Mouse (Mus musculus): ENCODE data around the gene Nxph1. TPM values are rescaled to one million over a fixed set of nuclear protein-coding genes. Genes with fewer than 3 reads are reported as not detected.

The Nxph1 gene
- total and polyA plus RNA-seq, 3 experiments: not detected

DNA sequence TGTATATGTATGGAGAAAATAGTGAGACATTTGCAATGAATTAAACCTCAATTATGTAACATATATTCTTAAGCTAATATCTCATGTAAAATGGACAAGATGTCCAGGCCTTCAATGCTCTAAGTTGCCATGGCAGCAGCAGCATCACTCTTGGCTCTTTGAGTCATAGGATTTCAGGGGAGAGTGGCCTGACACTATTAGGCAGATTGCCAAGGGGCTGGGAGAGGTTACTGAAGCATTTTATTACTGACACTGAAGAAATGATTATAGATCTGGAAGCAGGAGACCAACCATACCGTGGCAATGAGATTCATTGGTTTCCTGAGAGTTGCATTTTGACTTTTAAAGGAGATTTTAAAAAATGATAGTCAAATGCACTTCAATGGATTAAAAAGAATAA, 201.6 kb downstream of the Nxph1 start:
- Histone ChIP-seq H3K27ac (ENCODE audit: control insufficient read depth, low read depth, low read length) (no peak overlapping the region), H3K36me3 (ENCODE audit: control insufficient read depth in 1 of 2, insufficient read depth in 2 of 2, low read length in 2 of 2) (no peaks in the 10 kb centered on the region), H3K4me1 (ENCODE audit: control insufficient read depth in 1 of 2, insufficient read depth in 2 of 2, low read length in 2 of 2) (no peaks in the 10 kb centered on the region), H3K9me3 (replicated peaks; ENCODE audit: insufficient read depth, low read length) (no peaks in the 10 kb centered on the region), H3K9ac (ENCODE audit: control insufficient read depth, low read depth, low read length, poor library complexity, severe bottlenecking) (no peak overlapping the region), H3K4me3 (ENCODE audit: control insufficient read depth in 1 of 2, insufficient read depth in 1 of 2, low read depth in 2 of 2, low read length in 2 of 2) (no peak overlapping the region), H3K79me2 (ENCODE audit: control insufficient read depth, insufficient read depth, low read length, poor library complexity) (no peaks in the 10 kb centered on the region), H3K27me3 (ENCODE audit: control insufficient read depth in 1 of 2, insufficient read depth in 2 of 2, low read length in 2 of 2) (no peaks in the 10 kb centered on the region)
- TF ChIP-seq SMC3 (IDR thresholded peaks at IDR 0.05; ENCODE audit: low read depth, low read length) (no peak), MEF2A (IDR thresholded peaks at IDR 0.05; ENCODE audit: extremely low read depth, insufficient replicate concordance, low read depth, low read length, poor library complexity, severe bottlenecking) (no peak), MYB (IDR thresholded peaks at IDR 0.05; ENCODE audit: low read depth, low read length) (no peak), POLR2A (IDR thresholded peaks at IDR 0.05; ENCODE audit: control insufficient read depth in 1 of 2, insufficient read depth in 1 of 2, low read depth in 1 of 2, low read length in 2 of 2, poor library complexity in 1 of 2) (no peak), MAFK (IDR thresholded peaks at IDR 0.05; ENCODE audit: borderline replicate concordance, low read depth, low read length) (no peak), CHD1 (IDR thresholded peaks at IDR 0.05; ENCODE audit: low read depth, low read length) (no peak), TAL1 (IDR thresholded peaks at IDR 0.05; ENCODE audit: low read length) (no peak), UBTF (IDR thresholded peaks at IDR 0.05; ENCODE audit: borderline replicate concordance, insufficient read depth, low read depth, low read length) (no peak), ETS1 (IDR thresholded peaks at IDR 0.05; ENCODE audit: low read depth, low read length) (no peak), CHD2 (IDR thresholded peaks at IDR 0.05; ENCODE audit: low read length) (no peak)
- no peak for DNase-seq (ENCODE audit: low read depth, low spot score)

DNA sequence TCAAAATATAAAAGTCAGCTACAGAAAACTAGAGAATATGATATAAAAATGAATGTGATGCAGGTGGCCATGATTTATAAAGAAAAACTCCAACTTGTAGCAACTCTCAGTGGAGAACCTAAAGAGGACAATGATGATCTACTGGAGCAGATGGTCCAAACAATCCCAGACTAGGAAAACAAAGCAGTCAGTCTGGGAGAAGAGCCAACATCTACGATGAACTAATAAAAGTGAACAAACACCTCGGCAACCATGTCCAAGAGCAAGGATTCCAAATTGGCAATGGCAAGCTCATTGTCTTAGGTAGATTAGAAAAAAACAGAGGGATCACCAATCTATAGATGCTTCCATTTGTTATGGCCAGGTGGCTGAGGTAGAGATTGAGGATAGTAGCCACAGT, 211.0 kb downstream of the Nxph1 start:
- H3K9me3 ChIP-seq (replicated peaks; ENCODE audit: insufficient read depth, low read length): no peaks in the 10 kb centered on the region; the same call in 1 of the 2 replicates
- no peaks in the 10 kb centered on the region for H3K36me3 ChIP-seq (ENCODE audit: control insufficient read depth in 1 of 2, insufficient read depth in 2 of 2, low read length in 2 of 2)
- H3K79me2 ChIP-seq (ENCODE audit: control insufficient read depth, insufficient read depth, low read length, poor library complexity): no peaks in the 10 kb centered on the region
- H3K27me3 ChIP-seq (ENCODE audit: control insufficient read depth in 1 of 2, insufficient read depth in 2 of 2, low read length in 2 of 2): no peaks in the 10 kb centered on the region
- no peak overlapping the region for H3K4me3 ChIP-seq (ENCODE audit: control insufficient read depth in 1 of 2, insufficient read depth in 1 of 2, low read depth in 2 of 2, low read length in 2 of 2)
- no peak overlapping the region for H3K9ac ChIP-seq (ENCODE audit: control insufficient read depth, low read depth, low read length, poor library complexity, severe bottlenecking)
- no peak for TF ChIP-seq TBP (IDR thresholded peaks at IDR 0.05; ENCODE audit: low read depth, low read length)
- no peak for TF ChIP-seq USF2 (IDR thresholded peaks at IDR 0.05; ENCODE audit: borderline replicate concordance in 1 of 2, insufficient read depth in 1 of 2, low read depth in 1 of 2, low read length in 2 of 2)
- no peak for TF ChIP-seq MYC (IDR thresholded peaks at IDR 0.05; ENCODE audit: low read depth, low read length)
- DNase-seq (ENCODE audit: low read depth, low spot score): no peak
- H3K27ac ChIP-seq (ENCODE audit: control insufficient read depth, low read depth, low read length): no peak overlapping the region
- no peaks in the 10 kb centered on the region for H3K4me1 ChIP-seq (ENCODE audit: control insufficient read depth in 1 of 2, insufficient read depth in 2 of 2, low read length in 2 of 2)

DNA sequence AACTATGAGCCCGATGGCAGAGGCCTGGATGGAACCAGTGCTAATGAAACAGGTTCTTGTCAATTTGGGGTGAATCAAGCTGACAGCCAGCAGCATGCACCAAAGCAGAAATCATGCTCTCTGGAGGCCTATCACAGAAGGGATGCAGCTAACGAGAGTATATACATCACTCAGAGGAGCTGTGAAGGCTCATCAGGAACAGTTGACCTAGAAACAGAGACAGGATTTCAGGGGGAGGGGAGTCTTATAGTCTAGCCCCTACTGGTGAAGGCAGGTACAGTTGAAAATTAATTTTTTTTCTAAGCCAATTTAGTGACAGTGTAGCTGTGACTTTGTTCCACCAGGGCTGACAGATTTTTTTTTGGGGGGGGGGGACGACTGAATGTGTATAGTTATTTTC, 234.2 kb downstream of the Nxph1 start:
- no peak overlapping the region for H3K4me3 ChIP-seq (ENCODE audit: control insufficient read depth in 1 of 2, insufficient read depth in 1 of 2, low read depth in 2 of 2, low read length in 2 of 2)
- no peak overlapping the region for H3K9ac ChIP-seq (ENCODE audit: control insufficient read depth, low read depth, low read length, poor library complexity, severe bottlenecking)
- H3K79me2 ChIP-seq (ENCODE audit: control insufficient read depth, insufficient read depth, low read length, poor library complexity): no peaks in the 10 kb centered on the region
- no peaks in the 10 kb centered on the region for H3K27me3 ChIP-seq (ENCODE audit: control insufficient read depth in 1 of 2, insufficient read depth in 2 of 2, low read length in 2 of 2)
- DNase-seq (ENCODE audit: low read depth, low spot score): no peak
- no peaks in the 10 kb centered on the region for H3K9me3 ChIP-seq (replicated peaks; ENCODE audit: insufficient read depth, low read length)
- H3K4me1 ChIP-seq (ENCODE audit: control insufficient read depth in 1 of 2, insufficient read depth in 2 of 2, low read length in 2 of 2): no peaks in the 10 kb centered on the region
- H3K36me3 ChIP-seq (ENCODE audit: control insufficient read depth in 1 of 2, insufficient read depth in 2 of 2, low read length in 2 of 2): no peaks in the 10 kb centered on the region
- no peak overlapping the region for H3K27ac ChIP-seq (ENCODE audit: control insufficient read depth, low read depth, low read length)
- TF ChIP-seq TCF12 (IDR thresholded peaks at IDR 0.05; ENCODE audit: low read depth, low read length) (no peak), UBTF (IDR thresholded peaks at IDR 0.05; ENCODE audit: borderline replicate concordance, insufficient read depth, low read depth, low read length) (no peak), MXI1 (IDR thresholded peaks at IDR 0.05; ENCODE audit: low read depth, low read length) (no peak), TBP (IDR thresholded peaks at IDR 0.05; ENCODE audit: low read depth, low read length) (no peak), CTCF (IDR thresholded peaks at IDR 0.05 in 2 of 3, conservative IDR thresholded peaks at IDR 0.05 in 1 of 3; ENCODE audit: control insufficient read depth in 1 of 3, insufficient read depth in 1 of 3, low read depth in 2 of 3, low read length in 3 of 3, poor library complexity in 1 of 3, severe bottlenecking in 1 of 3) (no peak), RAD21 (IDR thresholded peaks at IDR 0.05; ENCODE audit: low read depth, low read length) (no peak), MYB (IDR thresholded peaks at IDR 0.05; ENCODE audit: low read depth, low read length) (no peak), SMC3 (IDR thresholded peaks at IDR 0.05; ENCODE audit: low read depth, low read length) (no peak), USF1 (IDR thresholded peaks at IDR 0.05; ENCODE audit: low read depth, low read length) (no peak), POLR2AphosphoS5 (IDR thresholded peaks at IDR 0.05; ENCODE audit: borderline replicate concordance, low read depth, low read length) (no peak), JUND (IDR thresholded peaks at IDR 0.05; ENCODE audit: low read depth, low read length) (no peak), ELF1 (IDR thresholded peaks at IDR 0.05; ENCODE audit: low read depth, low read length) (no peak), ZKSCAN1 (IDR thresholded peaks at IDR 0.05; ENCODE audit: low read depth, low read length) (no peak), GATA1 (IDR thresholded peaks at IDR 0.05; ENCODE audit: low read depth, low read length) (no peak), NRF1 (IDR thresholded peaks at IDR 0.05; ENCODE audit: insufficient read depth, low read depth, low read length, poor library complexity, severe bottlenecking) (no peak), MAZ (IDR thresholded peaks at IDR 0.05; ENCODE audit: low read depth, low read length) (no peak), USF2 (IDR thresholded peaks at IDR 0.05; ENCODE audit: borderline replicate concordance in 1 of 2, insufficient read depth in 1 of 2, low read depth in 1 of 2, low read length in 2 of 2) (no peak), MEF2A (IDR thresholded peaks at IDR 0.05; ENCODE audit: extremely low read depth, insufficient replicate concordance, low read depth, low read length, poor library complexity, severe bottlenecking) (no peak)

All from MEL (cell line).